Mouse (Mus musculus) ES-E14 (cell line): Measurements from ENCODE around the gene Prps1.

Source experiments
- CHD2 ChIP-seq: IDR thresholded peaks from 2 replicates; pipeline ENCODE4 v1.6.1; 2014; ENCODE audit warnings: mild to moderate bottlenecking, low read depth, low read length, inconsistent platforms
- HCFC1 ChIP-seq: IDR thresholded peaks from 2 replicates; pipeline ENCODE4 v1.6.1; 2012; ENCODE audit warnings: low read length, inconsistent platforms, borderline replicate concordance; ENCODE audit not compliant: insufficient read depth

- TF ChIP-seq HCFC1 (no peak), CHD2 (no peak)
These were observed 10.9 kb upstream of the Prps1 start for GRCm38 (mm10) chrX:140445551-140445950.
